Mouse (Mus musculus) hindbrain, embryonic 11.5 days (tissue): Measurements from ENCODE around the gene Tpte. TPM values are rescaled to one million over a fixed set of nuclear protein-coding genes. Genes with fewer than 3 reads are reported as not detected.
"Not testable (repeated sequence)": the region's sequence is repeated elsewhere in the genome, so short reads cannot be mapped to it uniquely, and the experiment has no call there.

Experiments
- ATAC-seq: fragments of 200-750 bp; cut with Nextera tagmentation; 2 replicates; pipeline ENCODE4 v1.8.0; 2017; ENCODE audit warnings: mild to moderate bottlenecking, moderate TSS enrichment, moderate library complexity; ENCODE audit not compliant: low FRiP score
- DNase-seq: peaks from one replicate; pipeline ENCODE4 v3.0.0-alpha.2; 2015; ENCODE audit warnings: low spot score
- H3K27ac ChIP-seq: fragments of 300-500 bp; sonication (generic); 2 replicates; pipeline ENCODE4 v1.5.1; 2014; ENCODE audit warnings: mild to moderate bottlenecking, low read depth, low read length
- H3K27me3 ChIP-seq: fragments of 300-500 bp; sonication (generic); 2 replicates; pipeline ENCODE4 v1.6.1; 2014; ENCODE audit warnings: mild to moderate bottlenecking, low read length, moderate library complexity, mixed read lengths; ENCODE audit not compliant: control insufficient read depth, insufficient read depth
- H3K36me3 ChIP-seq: fragments of 300-500 bp; sonication (generic); 2 replicates; pipeline ENCODE4 v1.6.1; 2014; ENCODE audit warnings: mild to moderate bottlenecking, low read length, moderate library complexity, mixed read lengths; ENCODE audit not compliant: control insufficient read depth, insufficient read depth
- H3K4me1 ChIP-seq: fragments of 300-500 bp; sonication (generic); replicated peaks from 2 replicates; pipeline ENCODE4 v1.6.1; 2014; ENCODE audit warnings: low read length, mixed read lengths; ENCODE audit not compliant: control insufficient read depth, insufficient read depth
- H3K4me2 ChIP-seq: fragments of 300-500 bp; sonication (generic); replicated peaks from 2 replicates; pipeline ENCODE4 v1.6.1; 2014; ENCODE audit warnings: mild to moderate bottlenecking, low read depth, low read length
- H3K4me3 ChIP-seq: fragments of 300-500 bp; sonication (generic); 2 replicates; pipeline ENCODE4 v1.5.1; 2014; ENCODE audit warnings: low read depth, low read length
- H3K9ac ChIP-seq: fragments of 300-500 bp; sonication (generic); 2 replicates; pipeline ENCODE4 v1.6.1; 2014; ENCODE audit warnings: low read depth, low read length
- H3K9me3 ChIP-seq: fragments of 300-500 bp; sonication (generic); 2 replicates; pipeline ENCODE4 v1.6.1; 2016; ENCODE audit warnings: low read length; ENCODE audit not compliant: control insufficient read depth
- WGBS: fragments of 180-500 bp; shearing (Covaris S2); extraction: QIAGEN DNeasy Blood & Tissue Kit; methylation state at CpG from one replicate; pipeline ENCODE4 v1.1.7; 2014; 5-methylcytosine and 5-hydroxymethylcytosine counted together
- polyA plus RNA-seq: library from polyadenylated mRNA; unstranded; fragments of >200 nt; fragmentation: Nextera tagmentation; extraction: Ambion mirVana; gene quantifications from 2 replicates; pipeline ENCODE4 v1.2.1, GENCODE M21; 2014

Gene Tpte
- polyA plus RNA-seq, 1 experiment from 2014 or later = not detected

DNA sequence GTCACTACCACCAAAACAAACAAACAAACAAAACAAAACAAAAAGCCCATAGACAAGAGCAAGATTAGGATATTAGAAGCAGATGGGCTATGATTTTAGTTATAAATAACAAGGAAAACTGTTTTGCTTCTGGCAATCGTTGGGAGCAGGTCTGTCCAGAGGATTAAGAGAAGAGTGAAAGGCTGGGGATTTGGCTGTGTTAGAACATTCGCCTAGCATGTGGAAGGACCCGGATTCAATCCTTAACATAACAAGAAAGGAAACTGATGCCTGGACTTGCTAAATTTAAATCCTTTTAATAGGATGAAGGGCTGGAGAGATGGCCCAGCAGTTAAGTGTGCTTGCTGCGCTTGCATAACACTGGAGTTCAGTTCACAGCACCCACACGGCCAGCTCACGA lies 18.9 kb upstream of the Tpte start:
- no peaks in the 10 kb centered on the region for H3K4me1 ChIP-seq
- H3K27ac ChIP-seq = no peak overlapping the region
- H3K9ac ChIP-seq = no peak overlapping the region
- H3K4me2 ChIP-seq = no peak overlapping the region
- ATAC-seq (no peak), DNase-seq (no peak)
- H3K27me3 ChIP-seq = no peaks in the 10 kb centered on the region
- H3K36me3 ChIP-seq = no peaks in the 10 kb centered on the region
- H3K9me3 ChIP-seq = no peaks in the 10 kb centered on the region
- no peak overlapping the region for H3K4me3 ChIP-seq
- 84% methylated on average over 6 of the region's 6 CpGs for whole genome bisulfite sequencing

DNA sequence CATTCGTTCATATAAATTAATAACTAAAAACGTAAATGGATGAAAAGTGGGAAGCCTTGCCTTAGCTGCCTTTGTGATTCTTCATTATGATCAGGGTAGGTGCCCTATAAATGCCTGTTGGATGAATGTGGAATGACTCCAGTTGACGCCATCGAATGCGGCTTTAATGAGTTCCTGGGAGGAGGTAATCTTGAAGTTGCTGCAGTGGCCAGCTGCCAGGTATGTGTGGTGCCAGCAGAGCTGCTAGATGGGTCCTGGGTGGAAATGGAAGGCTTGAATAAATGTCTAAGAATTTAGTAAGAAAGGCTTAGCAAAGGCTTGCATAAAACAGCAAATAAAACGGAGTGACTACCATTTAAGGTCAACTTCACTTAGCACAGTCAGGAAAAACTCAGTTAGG lies 18.5 kb upstream of the Tpte start:
- no peaks in the 10 kb centered on the region for H3K36me3 ChIP-seq
- no peak overlapping the region for H3K9ac ChIP-seq
- no peaks in the 10 kb centered on the region for H3K9me3 ChIP-seq
- no peak for DNase-seq
- no peak for ATAC-seq
- 93% methylated on average over 6 of the region's 6 CpGs for WGBS
- no peak overlapping the region for H3K27ac ChIP-seq
- no peaks in the 10 kb centered on the region for H3K4me1 ChIP-seq
- H3K27me3 ChIP-seq = no peaks in the 10 kb centered on the region
- H3K4me2 ChIP-seq = no peak overlapping the region
- H3K4me3 ChIP-seq = no peak overlapping the region

DNA sequence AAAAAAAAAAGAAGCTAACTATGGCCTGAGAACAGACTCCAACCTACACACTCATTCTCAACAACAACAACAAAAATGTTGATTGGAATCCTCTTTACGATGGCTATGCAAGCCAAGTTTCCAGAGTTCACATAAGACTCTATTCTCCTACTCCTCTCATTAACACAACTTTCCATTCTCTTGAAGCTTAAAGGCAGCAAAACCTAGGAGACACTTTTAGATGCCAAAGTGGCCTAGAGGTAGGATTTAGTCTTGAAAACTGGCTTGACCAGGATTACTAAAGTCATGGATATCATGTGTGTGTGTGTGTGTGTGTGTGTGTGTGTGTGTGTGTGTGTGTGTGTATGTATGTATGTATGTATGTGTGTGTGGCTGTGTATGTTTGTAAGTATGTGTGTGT lies 18.0 kb upstream of the Tpte start:
- H3K36me3 ChIP-seq = no peaks in the 10 kb centered on the region
- H3K27me3 ChIP-seq = no peaks in the 10 kb centered on the region
- WGBS = 92% methylated on average over 1 of the region's 1 CpGs
- no peak overlapping the region for H3K4me2 ChIP-seq
- DNase-seq (no peak), ATAC-seq (no peak)
- H3K4me1 ChIP-seq = no peaks in the 10 kb centered on the region
- H3K9me3 ChIP-seq = no peaks in the 10 kb centered on the region
- no peak overlapping the region for H3K4me3 ChIP-seq
- no peak overlapping the region for H3K9ac ChIP-seq
- no peak overlapping the region for H3K27ac ChIP-seq

DNA sequence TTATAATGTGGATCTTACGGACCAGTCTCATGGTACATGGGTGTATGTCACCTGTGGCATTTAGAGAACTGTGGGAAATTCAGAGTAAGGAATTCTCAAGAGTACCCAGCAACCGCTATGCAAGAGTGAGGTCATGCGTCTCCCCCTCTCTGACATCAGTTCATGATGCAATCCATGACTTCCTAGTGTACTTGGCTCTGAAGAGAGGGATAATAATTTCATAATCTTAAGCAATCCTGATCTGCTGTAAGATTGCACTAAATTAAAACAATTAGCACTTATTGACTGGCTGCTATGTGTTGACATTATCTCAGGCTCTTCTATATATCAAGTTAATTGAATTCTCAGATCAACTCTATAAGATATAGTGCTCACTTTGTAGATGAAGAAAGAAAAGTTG lies 16.4 kb upstream of the Tpte start:
- Histone ChIP-seq H3K27ac (no peak overlapping the region), H3K4me2 (no peak overlapping the region), H3K27me3 (no peaks in the 10 kb centered on the region), H3K4me3 (no peak overlapping the region), H3K4me1 (no peaks in the 10 kb centered on the region), H3K9ac (no peak overlapping the region), H3K9me3 (no peaks in the 10 kb centered on the region), H3K36me3 (no peaks in the 10 kb centered on the region)
- 92% methylated on average over 3 of the region's 3 CpGs for WGBS
- ATAC-seq (no peak), DNase-seq (no peak)

DNA sequence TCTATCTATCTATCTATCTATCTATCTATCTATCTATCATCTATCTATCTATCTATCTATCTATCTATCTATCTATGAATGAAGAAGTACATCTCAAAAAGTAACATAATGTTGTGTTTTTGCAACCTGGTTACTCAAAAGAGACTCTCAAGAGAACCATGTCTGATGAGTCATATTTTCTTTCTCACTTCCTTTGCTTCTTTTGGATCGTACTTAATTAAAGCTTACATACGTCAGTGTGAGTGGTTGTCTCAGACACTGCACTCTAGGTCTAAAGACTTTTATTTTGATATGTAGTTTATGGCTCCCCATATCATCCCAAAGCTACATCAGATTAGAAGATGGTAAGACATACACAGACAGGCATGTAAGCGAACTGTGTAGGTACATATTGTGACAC lies 10.1 kb upstream of the Tpte start:
- Histone ChIP-seq H3K27ac (no peak overlapping the region), H3K36me3 (no peaks in the 10 kb centered on the region), H3K4me2 (no peak overlapping the region), H3K27me3 (no peaks in the 10 kb centered on the region), H3K9ac (no peak overlapping the region), H3K4me3 (no peak overlapping the region), H3K4me1 (no peaks in the 10 kb centered on the region), H3K9me3 (no peaks in the 10 kb centered on the region)
- 94% methylated on average over 3 of the region's 3 CpGs for WGBS
- DNase-seq (no peak), ATAC-seq (no peak)

DNA sequence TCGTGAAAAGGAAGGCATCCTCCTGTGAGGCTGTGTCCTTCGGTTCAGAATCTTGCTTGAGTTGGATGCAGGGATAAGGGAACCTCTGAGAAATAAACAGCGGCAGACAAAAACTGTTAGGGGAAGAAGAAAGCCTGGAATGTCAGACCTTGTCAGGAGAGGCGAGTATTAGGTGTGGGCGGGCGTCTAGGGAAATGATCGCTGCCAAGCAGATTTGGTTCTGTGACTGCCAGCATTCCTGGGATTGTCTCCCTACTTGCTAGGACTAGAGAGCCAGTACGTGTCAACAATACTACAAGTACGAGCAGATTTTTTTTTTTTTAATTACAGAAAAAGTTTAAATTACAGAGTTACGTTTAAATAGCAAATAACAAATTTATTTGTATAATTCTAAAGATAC lies 8.6 kb upstream of the Tpte start:
- no peak overlapping the region for H3K27ac ChIP-seq
- H3K36me3 ChIP-seq = no peaks in the 10 kb centered on the region
- no peaks in the 10 kb centered on the region for H3K27me3 ChIP-seq
- no peak overlapping the region for H3K4me2 ChIP-seq
- no peak for ATAC-seq
- H3K9me3 ChIP-seq = no peaks in the 10 kb centered on the region
- WGBS = 80% methylated on average over 10 of the region's 10 CpGs
- H3K4me3 ChIP-seq = no peak overlapping the region
- no peaks in the 10 kb centered on the region for H3K4me1 ChIP-seq
- H3K9ac ChIP-seq = no peak overlapping the region
- DNase-seq = no peak

DNA sequence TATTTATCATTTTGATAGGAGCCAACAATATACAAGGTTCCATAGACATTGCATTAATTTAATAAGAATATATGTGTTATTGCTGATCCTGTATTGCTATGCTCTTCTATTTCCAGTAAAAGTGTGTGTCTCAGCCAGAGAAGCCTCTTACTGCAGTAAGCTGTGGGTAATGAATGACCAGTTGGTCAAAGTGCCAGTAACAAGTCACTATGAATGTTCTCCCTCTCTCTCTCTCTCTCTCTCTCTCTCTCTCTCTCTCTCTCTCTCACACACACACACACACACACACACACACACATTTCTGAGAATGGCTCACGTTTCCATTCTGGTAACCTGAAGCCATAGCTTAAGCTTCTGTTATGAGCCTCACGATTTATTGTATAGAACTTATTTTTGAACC lies 19.1 kb downstream of the Tpte start:
- no peak overlapping the region for H3K4me2 ChIP-seq
- DNase-seq (no peak), ATAC-seq (no peak)
- H3K27ac ChIP-seq = no peak overlapping the region
- no peak overlapping the region for H3K4me3 ChIP-seq
- no peaks in the 10 kb centered on the region for H3K36me3 ChIP-seq
- no peaks in the 10 kb centered on the region; the same call in 1 of the 2 replicates for H3K4me1 ChIP-seq
- H3K9ac ChIP-seq = no peak overlapping the region
- H3K9me3 ChIP-seq = no peaks in the 10 kb centered on the region
- no peaks in the 10 kb centered on the region for H3K27me3 ChIP-seq
- 60% methylated on average over 2 of the region's 2 CpGs for WGBS

DNA sequence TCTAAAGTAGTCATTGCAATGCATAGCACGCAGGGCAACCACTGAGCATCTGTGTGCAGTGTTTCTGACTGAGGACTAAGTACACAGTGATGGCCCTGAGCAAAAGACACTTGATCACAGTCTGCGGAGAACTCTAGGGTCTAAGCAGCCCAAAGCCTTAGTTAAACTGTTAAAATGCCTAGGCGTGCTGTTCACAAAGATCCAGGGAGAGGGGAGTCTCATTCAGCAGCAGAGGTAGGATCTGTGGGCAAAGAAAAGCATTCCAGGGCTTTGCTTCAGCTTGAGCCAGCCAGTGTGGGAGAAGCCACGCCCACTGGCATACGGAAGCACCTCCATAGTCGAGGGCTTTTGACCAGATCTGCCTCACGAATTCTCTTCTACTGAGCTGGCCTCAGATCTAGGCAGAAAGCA lies 19.7 kb downstream of the Tpte start:
- Histone ChIP-seq H3K9me3 (no peaks in the 10 kb centered on the region), H3K4me3 (no peak overlapping the region), H3K4me1 (no peaks in the 10 kb centered on the region; the same call in 1 of the 2 replicates), H3K4me2 (peak overlapping the region; percentile 23; the same call in 1 of the 2 replicates), H3K27me3 (no peaks in the 10 kb centered on the region), H3K36me3 (no peaks in the 10 kb centered on the region), H3K27ac (no peak overlapping the region), H3K9ac (0 out of 2 replicates have a peak overlapping the region, but pooled peaks have one; percentile 21)
- WGBS = 16% methylated on average over 7 of the region's 7 CpGs
- peak; percentile 85 for ATAC-seq
- peak; percentile 57 for DNase-seq

DNA sequence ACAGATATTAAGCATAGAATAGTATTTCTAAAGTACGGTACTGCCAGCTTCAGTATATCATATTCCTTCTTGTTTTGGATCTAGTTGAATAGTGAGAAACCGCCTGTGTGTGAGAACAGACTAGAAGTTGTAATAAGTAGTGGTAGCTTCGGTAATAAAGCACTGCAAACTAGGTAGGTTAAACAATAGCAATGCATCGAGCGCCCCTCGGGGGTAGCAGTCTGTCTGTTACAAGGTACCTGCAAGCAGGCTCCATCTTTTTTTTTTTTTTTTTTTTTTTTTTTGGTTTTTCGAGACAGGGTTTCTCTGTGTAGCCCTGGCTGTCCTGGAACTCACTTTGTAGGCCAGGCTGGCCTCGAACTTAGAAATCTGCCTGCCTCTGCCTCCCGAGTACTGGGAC lies 20.8 kb downstream of the Tpte start:
- not testable (repeated sequence) for ATAC-seq, DNase-seq, H3K4me2 ChIP-seq, H3K27me3 ChIP-seq, H3K4me1 ChIP-seq, H3K4me3 ChIP-seq, H3K27ac ChIP-seq, H3K36me3 ChIP-seq, H3K9ac ChIP-seq, H3K9me3 ChIP-seq
- WGBS = 86% methylated on average over 8 of the region's 9 CpGs
